Mouse (Mus musculus) stomach, postnatal 0 days (tissue): ENCODE data around the gene Trappc6a.

Experiments
- CTCF ChIP-seq: IDR thresholded peaks from 2 replicates; pipeline ENCODE4 v1.5.1; 2016; ENCODE audit warnings: antibody characterized with exemption, low read depth, mild to moderate bottlenecking, moderate library complexity
- EP300 ChIP-seq: optimal IDR thresholded peaks from 2 replicates; pipeline ENCODE3; 2016; ENCODE audit warnings: antibody characterized with exemption

DNA sequence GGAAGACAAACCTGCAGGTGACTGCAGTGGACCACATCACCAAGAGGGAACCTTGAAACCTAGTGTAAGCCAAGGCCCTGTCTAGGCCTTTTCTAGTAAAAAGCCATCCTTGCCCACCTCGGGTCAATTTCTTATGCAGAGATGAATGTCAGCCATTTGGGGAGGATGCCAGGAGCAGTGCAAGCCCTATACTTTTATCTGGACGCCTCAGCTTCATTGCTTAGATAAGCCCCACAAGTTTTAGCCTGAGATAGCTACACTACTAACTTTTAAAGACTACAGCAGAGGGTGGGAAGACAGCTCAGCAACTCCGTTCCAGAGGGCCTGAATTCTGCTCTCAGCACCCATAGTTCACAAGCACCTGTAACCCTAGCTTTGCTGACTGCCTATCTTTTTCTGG is 55.7 kb downstream of the Trappc6a start:
- TF ChIP-seq EP300 (no peak), CTCF (no peak)
